Mouse (Mus musculus) spleen, adult 2 months (tissue): ENCODE measurements around the gene Ndufb3. TPM values are rescaled to one million over a fixed set of nuclear protein-coding genes. Genes with fewer than 3 reads are reported as not detected.
"Not testable (repeated sequence)": the region's sequence is repeated elsewhere in the genome, so short reads cannot be mapped to it uniquely, and the experiment has no call there.

ENCODE experiments used
- DNase-seq, 2 experiments: peaks; one replicate each; pipeline versions ENCODE4 v3.0.0 to v3.0.0-alpha.2; 2012 to 2021; ENCODE audit warnings: low spot score in 2 of 2, low read depth in 1 of 2
- H3K27ac ChIP-seq: fragments of 200-500 bp; 2 replicates; pipeline ENCODE4 v1.5.1; 2012; ENCODE audit warnings: low read length, inconsistent platforms; ENCODE audit not compliant: insufficient read depth
- H3K27me3 ChIP-seq: fragments of 200-500 bp; 2 replicates; pipeline ENCODE4 v1.6.1; 2012; ENCODE audit warnings: mild to moderate bottlenecking, moderate library complexity, low read length, inconsistent platforms; ENCODE audit not compliant: control insufficient read depth, insufficient read depth
- H3K36me3 ChIP-seq: fragments of 200-500 bp; 2 replicates; pipeline ENCODE4 v1.6.1; 2012; ENCODE audit warnings: mild to moderate bottlenecking, low read length, inconsistent platforms; ENCODE audit not compliant: control insufficient read depth, insufficient read depth
- H3K4me1 ChIP-seq: fragments of 200-500 bp; 2 replicates; pipeline ENCODE4 v1.6.1; 2011; ENCODE audit warnings: inconsistent platforms; ENCODE audit not compliant: control insufficient read depth, insufficient read depth, insufficient read length
- H3K4me3 ChIP-seq: fragments of 200-500 bp; 2 replicates; pipeline ENCODE4 v1.5.1; 2011; ENCODE audit warnings: mild to moderate bottlenecking, inconsistent platforms; ENCODE audit not compliant: insufficient read depth, insufficient read length; ENCODE audit errors: extremely low read depth
- CTCF ChIP-seq: fragments of 200-500 bp; IDR thresholded peaks from 2 replicates; pipeline ENCODE4 v1.5.1; 2011; ENCODE audit warnings: mild to moderate bottlenecking, inconsistent platforms; ENCODE audit not compliant: insufficient read depth, insufficient read length, insufficient replicate concordance; ENCODE audit errors: extremely low read depth
- POLR2A ChIP-seq: fragments of 200-500 bp; IDR thresholded peaks from 2 replicates; pipeline ENCODE4 v1.6.1; 2011; ENCODE audit warnings: low read depth, low read length, inconsistent platforms
- WGBS: fragments of 180-500 bp; shearing (Covaris S2); methylation state at CpG from one replicate; pipeline ENCODE4 v1.1.7; 2018; 5-methylcytosine and 5-hydroxymethylcytosine counted together
- polyA plus RNA-seq: library from polyadenylated mRNA; depleted of rRNA; stranded (reverse); fragments of >200 nt; gene quantifications from 2 replicates; pipeline ENCODE4 v1.2.3, GENCODE M21; 2012; rRNA removed

Gene Ndufb3
- polyA plus RNA-seq, 1 experiment: 13.9 TPM

DNA sequence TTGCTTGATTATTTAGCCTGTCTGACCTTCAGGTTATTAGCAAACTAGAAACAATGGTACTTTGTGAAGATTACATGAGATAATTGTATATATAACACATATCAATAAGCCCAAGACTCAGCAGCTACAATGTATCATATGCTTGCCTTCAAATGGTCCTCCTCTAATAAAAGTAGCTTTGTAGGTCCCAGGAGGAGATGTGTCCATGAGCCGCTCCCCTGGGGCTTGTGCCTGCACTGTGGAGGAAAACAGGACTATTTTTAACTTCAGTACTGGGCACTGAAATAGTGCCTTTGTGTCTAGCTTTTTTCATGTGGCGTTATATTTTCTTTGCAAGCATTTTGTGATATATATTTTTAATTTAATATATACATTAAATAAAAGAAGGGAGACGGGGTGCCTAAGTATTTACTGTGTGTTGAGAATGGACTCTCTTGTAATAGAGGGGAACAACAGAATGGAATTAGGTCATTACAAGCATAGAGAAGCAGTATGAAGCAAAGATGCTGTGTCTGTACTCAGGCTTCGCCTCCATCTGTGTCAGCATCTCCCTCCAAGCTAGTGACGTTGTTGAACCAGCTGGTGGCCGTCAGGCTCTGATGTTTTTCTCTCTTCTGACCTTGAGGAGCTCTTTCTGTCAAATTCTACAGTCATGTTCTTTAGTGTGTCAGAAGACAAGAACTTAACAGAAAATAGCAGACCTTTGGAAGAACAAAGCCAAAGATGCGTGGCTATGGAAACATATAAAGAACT lies 36.0 kb downstream of the Ndufb3 start:
- 67% methylated on average over 7 of the region's 7 CpGs for WGBS
- H3K4me3 ChIP-seq: no peak overlapping the region
- no peak for TF ChIP-seq POLR2A
- no peak for TF ChIP-seq CTCF
- no peak for DNase-seq
- H3K4me1 ChIP-seq: no peaks in the 10 kb centered on the region; the same call in 1 of the 2 replicates
- no peaks in the 10 kb centered on the region for H3K27me3 ChIP-seq
- no peaks in the 10 kb centered on the region for H3K36me3 ChIP-seq
- no peak overlapping the region for H3K27ac ChIP-seq

- H3K4me1 ChIP-seq, H3K36me3 ChIP-seq, H3K27ac ChIP-seq, H3K4me3 ChIP-seq, DNase-seq, H3K27me3 ChIP-seq: not testable (repeated sequence)
- WGBS: 83% methylated on average over 2 of the region's 2 CpGs
These were observed 42.7 kb downstream of the Ndufb3 start for GRCm38 (mm10) chr1:58628847-58629246.

Other genes with a start within 250 kb of the Ndufb3 start
- gene Bzw1, start 193.5 kb upstream of the Ndufb3 start, polyA plus RNA-seq: 12.1 and 13.3 TPM in 2 replicates
- 37.5 and 48.1 TPM in 2 replicates for gene Clk1, start 162.3 kb upstream of the Ndufb3 start, polyA plus RNA-seq
- gene Nif3l1, start 141.2 kb upstream of the Ndufb3 start, polyA plus RNA-seq: 7.5 and 8.6 TPM in 2 replicates
- 9.4 and 16.9 TPM in 2 replicates for gene Ppil3, start 140.9 kb upstream of the Ndufb3 start, polyA plus RNA-seq
- 8.5 and 10.4 TPM in 2 replicates for gene Orc2, start 81.3 kb upstream of the Ndufb3 start, polyA plus RNA-seq
- 0.67 TPM in 2 replicates for gene Fam126b, start 61 bp upstream of the Ndufb3 start, polyA plus RNA-seq
- gene Als2cr12, start 109.6 kb downstream of the Ndufb3 start, polyA plus RNA-seq: 0.15 TPM in 1 of 2 replicates, not detected in the other
- 28.2 and 33.2 TPM in 2 replicates for gene Cflar, start 125.1 kb downstream of the Ndufb3 start, polyA plus RNA-seq
- 5.6 and 6.3 TPM in 2 replicates for gene Casp8, start 209.0 kb downstream of the Ndufb3 start, polyA plus RNA-seq